Mouse (Mus musculus) midbrain, embryonic 15.5 days (tissue): ENCODE results near the gene Shroom3. TPM values are rescaled to one million over a fixed set of nuclear protein-coding genes. Genes with fewer than 3 reads are reported as not detected.

Experiments
- ATAC-seq: fragments of 200-750 bp; cut with Nextera tagmentation; replicated peaks from 2 replicates; pipeline ENCODE4 v1.8.0; 2017; ENCODE audit warnings: moderate TSS enrichment
- H3K27ac ChIP-seq: fragments of 300-500 bp; sonication (generic); 2 replicates; pipeline ENCODE4 v1.5.1; 2015; ENCODE audit warnings: mild to moderate bottlenecking, inconsistent platforms
- H3K27me3 ChIP-seq: fragments of 300-500 bp; sonication (generic); replicated peaks from 2 replicates; pipeline ENCODE4 v1.6.1; 2015; ENCODE audit warnings: inconsistent platforms
- H3K36me3 ChIP-seq: fragments of 300-500 bp; sonication (generic); replicated peaks from 2 replicates; pipeline ENCODE4 v1.6.1; 2015; ENCODE audit warnings: inconsistent platforms
- H3K4me1 ChIP-seq: fragments of 300-500 bp; sonication (generic); 2 replicates; pipeline ENCODE4 v1.6.1; 2015; ENCODE audit warnings: inconsistent platforms
- H3K4me2 ChIP-seq: fragments of 300-500 bp; sonication (generic); 2 replicates; pipeline ENCODE4 v1.6.1; 2015; ENCODE audit warnings: inconsistent platforms, mild to moderate bottlenecking, moderate library complexity
- H3K4me3 ChIP-seq: fragments of 300-500 bp; sonication (generic); 2 replicates; pipeline ENCODE4 v1.5.1; 2015; ENCODE audit warnings: mild to moderate bottlenecking, inconsistent platforms
- H3K9ac ChIP-seq: fragments of 300-500 bp; sonication (generic); 2 replicates; pipeline ENCODE4 v1.6.1; 2015; ENCODE audit warnings: mild to moderate bottlenecking, inconsistent platforms
- H3K9me3 ChIP-seq: fragments of 300-500 bp; sonication (generic); 2 replicates; pipeline ENCODE4 v1.6.1; 2016; ENCODE audit warnings: inconsistent platforms
- WGBS: fragments of 180-500 bp; shearing (Covaris S2); methylation state at CpG from one replicate; pipeline ENCODE4 v1.1.7; 2015; ENCODE audit warnings: mixed read lengths; 5-methylcytosine and 5-hydroxymethylcytosine counted together
- polyA plus RNA-seq: library from polyadenylated mRNA; unstranded; fragments of >200 nt; fragmentation: Nextera tagmentation; extraction: Ambion mirVana; gene quantifications from 2 replicates; pipeline ENCODE4 v1.2.1, GENCODE M21; 2015

The Shroom3 gene
- 1.9 and 2.0 TPM in 2 replicates for polyA plus RNA-seq

DNA sequence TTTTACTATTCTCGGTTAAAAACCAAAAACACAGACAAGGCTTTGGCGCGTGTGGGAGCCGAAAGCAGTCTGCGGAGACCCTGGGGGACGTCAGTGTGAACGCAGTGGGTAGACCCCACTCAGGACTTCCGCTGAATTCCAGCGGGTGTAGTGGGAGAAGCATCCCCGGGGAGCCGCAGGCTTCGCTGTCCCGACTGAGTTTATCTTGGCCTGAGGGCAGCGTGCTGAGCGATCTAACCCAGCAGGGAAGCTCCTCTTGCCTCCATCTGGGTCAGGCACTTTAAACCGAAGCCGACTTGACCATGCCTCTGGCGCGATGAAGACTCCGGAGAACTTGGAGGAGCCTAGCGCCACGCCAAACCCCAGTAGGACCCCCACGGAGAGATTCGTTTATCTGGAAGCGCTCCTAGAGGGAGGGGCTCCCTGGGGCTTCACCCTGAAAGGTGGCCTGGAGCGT, at the start of gene Shroom3:
Shroom3 (plus strand) TSS at position 85 of the 457 bp plus-strand sequence.
- Histone ChIP-seq H3K4me3 (peak within 1 kb of the TSS; percentile 54), H3K4me1 (peaks cover 16% of the 10 kb centered on the region), H3K27me3 (peaks cover 5% of the 10 kb centered on the region), H3K36me3 (no peaks in the 10 kb centered on the region), H3K9ac (peak within 1 kb of the TSS; percentile 55), H3K27ac (no peak within 1 kb of the TSS), H3K9me3 (no peaks in the 10 kb centered on the region), H3K4me2 (peak within 1 kb of the TSS; percentile 99)
- under 1% methylated on average over 26 of the region's 26 CpGs for WGBS
- peak; percentile 12; the same call in 1 of the 2 replicates for ATAC-seq

GRCm38 (mm10) chr5:92633526-92633925, 49.7 kb upstream of the Shroom3 start:
- no peaks in the 10 kb centered on the region for H3K36me3 ChIP-seq
- no peak overlapping the region for H3K27ac ChIP-seq
- no peaks in the 10 kb centered on the region for H3K27me3 ChIP-seq
- no peaks in the 10 kb centered on the region for H3K9me3 ChIP-seq
- 66% methylated on average over 4 of the region's 4 CpGs for WGBS
- H3K4me2 ChIP-seq: no peak overlapping the region
- H3K9ac ChIP-seq: no peak overlapping the region
- no peak overlapping the region for H3K4me3 ChIP-seq
- H3K4me1 ChIP-seq: no peaks in the 10 kb centered on the region
- ATAC-seq: no peak

GRCm38 (mm10) chr5:92634916-92635315, 48.3 kb upstream of the Shroom3 start:
- H3K9me3 ChIP-seq: no peaks in the 10 kb centered on the region
- no peak overlapping the region for H3K27ac ChIP-seq
- H3K4me1 ChIP-seq: no peaks in the 10 kb centered on the region
- no peaks in the 10 kb centered on the region for H3K27me3 ChIP-seq
- H3K36me3 ChIP-seq: no peaks in the 10 kb centered on the region
- 77% methylated on average over 3 of the region's 3 CpGs for whole genome bisulfite sequencing
- H3K4me3 ChIP-seq: no peak overlapping the region
- ATAC-seq: no peak
- no peak overlapping the region for H3K9ac ChIP-seq
- H3K4me2 ChIP-seq: no peak overlapping the region

- no peak overlapping the region for H3K27ac ChIP-seq
- H3K27me3 ChIP-seq: no peaks in the 10 kb centered on the region
- ATAC-seq: no peak
- H3K9ac ChIP-seq: no peak overlapping the region
- H3K4me2 ChIP-seq: no peak overlapping the region
- H3K4me1 ChIP-seq: no peaks in the 10 kb centered on the region
- 90% methylated on average over 5 of the region's 5 CpGs for WGBS
- H3K9me3 ChIP-seq: no peaks in the 10 kb centered on the region
- H3K36me3 ChIP-seq: no peaks in the 10 kb centered on the region
- no peak overlapping the region for H3K4me3 ChIP-seq
Observed at GRCm38 (mm10) chr5:92635891-92636290, 47.3 kb upstream of the Shroom3 start.

DNA sequence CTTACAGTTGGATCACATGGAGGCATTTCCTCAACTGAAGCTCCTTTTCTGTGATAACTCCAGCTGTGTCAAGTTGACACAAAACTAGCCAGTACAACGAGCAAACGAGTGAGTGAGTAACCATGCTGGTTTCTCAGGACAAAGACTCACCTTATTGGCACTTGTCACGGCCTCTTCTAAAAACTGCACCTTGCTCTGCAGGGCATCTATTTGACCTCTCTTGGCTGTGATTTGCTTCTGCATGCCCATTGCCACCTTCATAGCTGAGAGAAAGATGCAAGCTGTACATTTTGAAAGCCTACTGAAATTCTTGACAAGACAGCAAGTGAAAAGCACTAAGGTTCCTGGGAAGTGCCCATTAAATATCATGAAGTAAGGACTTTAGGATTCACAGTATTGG, 42.4 kb upstream of the Shroom3 start:
- no peak for ATAC-seq
- Histone ChIP-seq H3K27ac (no peak overlapping the region), H3K9me3 (no peaks in the 10 kb centered on the region), H3K9ac (no peak overlapping the region), H3K4me3 (no peak overlapping the region), H3K4me1 (no peaks in the 10 kb centered on the region), H3K27me3 (no peaks in the 10 kb centered on the region), H3K36me3 (no peaks in the 10 kb centered on the region), H3K4me2 (no peak overlapping the region)
- 92% methylated on average over 3 of the region's 3 CpGs for whole genome bisulfite sequencing

DNA sequence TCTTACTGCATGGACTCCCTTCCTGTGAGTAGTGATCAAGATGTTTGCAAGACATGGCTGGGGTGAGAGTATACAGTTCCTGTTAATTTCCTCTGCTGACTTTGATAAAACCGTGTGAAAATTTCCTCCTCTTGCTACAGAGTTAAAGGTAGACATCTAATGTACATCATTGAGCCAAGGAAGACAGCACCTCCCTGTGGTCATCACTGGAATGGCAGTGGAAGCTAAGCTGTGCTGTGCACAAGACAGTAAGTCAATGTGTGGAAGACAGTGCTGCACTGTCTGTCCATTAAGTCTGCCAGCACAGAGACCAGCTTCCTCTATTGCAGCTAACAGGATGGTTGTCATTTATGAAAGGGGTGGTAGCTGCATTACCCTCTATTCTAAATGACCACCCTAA, 27.0 kb upstream of the Shroom3 start:
- Histone ChIP-seq H3K9ac (no peak overlapping the region), H3K4me2 (no peak overlapping the region), H3K4me3 (no peak overlapping the region), H3K27ac (no peak overlapping the region), H3K4me1 (no peaks in the 10 kb centered on the region), H3K27me3 (no peaks in the 10 kb centered on the region), H3K36me3 (no peaks in the 10 kb centered on the region), H3K9me3 (no peaks in the 10 kb centered on the region)
- no peak for ATAC-seq
- 13% methylated on average over 1 of the region's 1 CpGs for WGBS

GRCm38 (mm10) chr5:92664321-92664720, 18.9 kb upstream of the Shroom3 start:
- no peaks in the 10 kb centered on the region for H3K9me3 ChIP-seq
- no peaks in the 10 kb centered on the region for H3K27me3 ChIP-seq
- H3K4me1 ChIP-seq: no peaks in the 10 kb centered on the region
- H3K36me3 ChIP-seq: no peaks in the 10 kb centered on the region
- no peak overlapping the region for H3K4me2 ChIP-seq
- WGBS: 69% methylated on average over 2 of the region's 2 CpGs
- H3K4me3 ChIP-seq: no peak overlapping the region
- no peak for ATAC-seq
- H3K9ac ChIP-seq: no peak overlapping the region
- no peak overlapping the region for H3K27ac ChIP-seq

GRCm38 (mm10) chr5:92666860-92667259, 16.4 kb upstream of the Shroom3 start:
- Histone ChIP-seq H3K4me3 (no peak overlapping the region), H3K9me3 (no peaks in the 10 kb centered on the region), H3K9ac (no peak overlapping the region), H3K4me1 (no peaks in the 10 kb centered on the region), H3K4me2 (no peak overlapping the region), H3K27me3 (no peaks in the 10 kb centered on the region), H3K36me3 (no peaks in the 10 kb centered on the region), H3K27ac (no peak overlapping the region)
- WGBS: 86% methylated on average over 5 of the region's 5 CpGs
- ATAC-seq: no peak

GRCm38 (mm10) chr5:92674859-92675573, 8.2 kb upstream of the Shroom3 start, which contains the start of gene Ccdc158:
Gene Ccdc158, minus strand, starts transcription at chr5:92675271.
- WGBS: 12% methylated on average over 49 of the region's 55 CpGs
- H3K9me3 ChIP-seq: no peaks in the 10 kb centered on the region
- no peak within 1 kb of the TSS for H3K27ac ChIP-seq
- H3K4me2 ChIP-seq: peak within 1 kb of the TSS; percentile 85
- H3K27me3 ChIP-seq: no peaks in the 10 kb centered on the region
- H3K4me3 ChIP-seq: peak within 1 kb of the TSS; percentile 52
- peak within 1 kb of the TSS; percentile 37; the same call in 1 of the 2 replicates for H3K9ac ChIP-seq
- peak; percentile 94 for ATAC-seq
- no peaks in the 10 kb centered on the region for H3K36me3 ChIP-seq
- H3K4me1 ChIP-seq: peaks cover 10% of the 10 kb centered on the region

GRCm38 (mm10) chr5:92675574-92675920, 7.7 kb upstream of the Shroom3 start:
- no peaks in the 10 kb centered on the region for H3K27me3 ChIP-seq
- ATAC-seq: no peak
- H3K4me1 ChIP-seq: peaks cover 10% of the 10 kb centered on the region
- peak overlapping the region; percentile 85 for H3K4me2 ChIP-seq
- no peak overlapping the region for H3K27ac ChIP-seq
- no peaks in the 10 kb centered on the region for H3K9me3 ChIP-seq
- H3K9ac ChIP-seq: peak overlapping the region; percentile 37; the same call in 1 of the 2 replicates
- WGBS: under 1% methylated on average over 9 of the region's 9 CpGs
- H3K4me3 ChIP-seq: peak overlapping the region; percentile 52
- no peaks in the 10 kb centered on the region for H3K36me3 ChIP-seq

DNA sequence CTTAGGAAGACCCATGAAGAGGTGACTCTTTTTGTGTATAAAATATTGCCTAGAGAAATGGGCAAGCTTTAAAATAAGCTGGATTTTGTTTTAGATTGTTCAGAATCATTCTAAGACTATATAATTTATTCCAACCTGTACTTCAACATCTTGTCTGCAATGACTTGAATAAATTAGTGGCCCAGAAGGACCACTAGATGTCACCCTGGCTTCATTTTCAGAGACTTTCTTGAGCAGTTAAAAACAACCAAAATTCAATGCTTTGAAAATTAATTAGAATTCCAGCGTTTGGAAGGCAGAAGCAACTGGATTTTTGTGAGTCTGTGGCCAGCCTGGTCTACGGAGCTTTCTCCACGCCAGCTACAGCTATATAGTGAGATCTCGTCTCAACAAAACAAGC, 3.8 kb upstream of the Shroom3 start:
- H3K4me1 ChIP-seq: peaks cover 22% of the 10 kb centered on the region
- 24% methylated on average over 4 of the region's 4 CpGs for WGBS
- no peak overlapping the region for H3K4me2 ChIP-seq
- no peak overlapping the region for H3K9ac ChIP-seq
- ATAC-seq: no peak
- H3K27ac ChIP-seq: no peak overlapping the region
- H3K9me3 ChIP-seq: no peaks in the 10 kb centered on the region
- H3K27me3 ChIP-seq: peaks cover 5% of the 10 kb centered on the region
- H3K36me3 ChIP-seq: no peaks in the 10 kb centered on the region
- H3K4me3 ChIP-seq: no peak overlapping the region

- Histone ChIP-seq H3K27me3 (peaks cover 5% of the 10 kb centered on the region), H3K4me3 (no peak overlapping the region), H3K4me1 (peaks cover 16% of the 10 kb centered on the region), H3K4me2 (no peak overlapping the region), H3K9me3 (no peaks in the 10 kb centered on the region), H3K27ac (no peak overlapping the region), H3K36me3 (no peaks in the 10 kb centered on the region), H3K9ac (no peak overlapping the region)
- 85% methylated on average over 10 of the region's 10 CpGs for WGBS
- no peak for ATAC-seq
Observed at GRCm38 (mm10) chr5:92681861-92682260, 1.4 kb upstream of the Shroom3 start.
